Mouse (Mus musculus) spleen, adult 2 months (tissue): ENCODE results near the gene Tor4a. TPM values are rescaled to one million over a fixed set of nuclear protein-coding genes. Genes with fewer than 3 reads are reported as not detected.

Experiments used
- DNase-seq, 2 experiments: peaks; one replicate each; pipeline versions ENCODE4 v3.0.0 to v3.0.0-alpha.2; 2012 to 2021; ENCODE audit warnings: low spot score in 2 of 2, low read depth in 1 of 2
- H3K27ac ChIP-seq: fragments of 200-500 bp; 2 replicates; pipeline ENCODE4 v1.5.1; 2012; ENCODE audit warnings: low read length, inconsistent platforms; ENCODE audit not compliant: insufficient read depth
- H3K27me3 ChIP-seq: fragments of 200-500 bp; 2 replicates; pipeline ENCODE4 v1.6.1; 2012; ENCODE audit warnings: mild to moderate bottlenecking, moderate library complexity, low read length, inconsistent platforms; ENCODE audit not compliant: control insufficient read depth, insufficient read depth
- H3K36me3 ChIP-seq: fragments of 200-500 bp; 2 replicates; pipeline ENCODE4 v1.6.1; 2012; ENCODE audit warnings: mild to moderate bottlenecking, low read length, inconsistent platforms; ENCODE audit not compliant: control insufficient read depth, insufficient read depth
- H3K4me1 ChIP-seq: fragments of 200-500 bp; 2 replicates; pipeline ENCODE4 v1.6.1; 2011; ENCODE audit warnings: inconsistent platforms; ENCODE audit not compliant: control insufficient read depth, insufficient read depth, insufficient read length
- H3K4me3 ChIP-seq: fragments of 200-500 bp; 2 replicates; pipeline ENCODE4 v1.5.1; 2011; ENCODE audit warnings: mild to moderate bottlenecking, inconsistent platforms; ENCODE audit not compliant: insufficient read depth, insufficient read length; ENCODE audit errors: extremely low read depth
- CTCF ChIP-seq: fragments of 200-500 bp; IDR thresholded peaks from 2 replicates; pipeline ENCODE4 v1.5.1; 2011; ENCODE audit warnings: mild to moderate bottlenecking, inconsistent platforms; ENCODE audit not compliant: insufficient read depth, insufficient read length, insufficient replicate concordance; ENCODE audit errors: extremely low read depth
- POLR2A ChIP-seq: fragments of 200-500 bp; IDR thresholded peaks from 2 replicates; pipeline ENCODE4 v1.6.1; 2011; ENCODE audit warnings: low read depth, low read length, inconsistent platforms
- WGBS: fragments of 180-500 bp; shearing (Covaris S2); methylation state at CpG from one replicate; pipeline ENCODE4 v1.1.7; 2018; 5-methylcytosine and 5-hydroxymethylcytosine counted together
- polyA plus RNA-seq: library from polyadenylated mRNA; depleted of rRNA; stranded (reverse); fragments of >200 nt; gene quantifications from 2 replicates; pipeline ENCODE4 v1.2.3, GENCODE M21; 2012; rRNA removed

The Tor4a gene
- 77.5 and 104 TPM in 2 replicates for polyA plus RNA-seq

GRCm38 (mm10) chr2:25196172-25196954 is at the start of gene Tor4a:
Tor4a (minus strand) TSS chr2:25196886.
- Histone ChIP-seq H3K4me3 (peak within 1 kb of the TSS; percentile 78), H3K27me3 (no peaks in the 10 kb centered on the region), H3K36me3 (peaks cover 18% of the 10 kb centered on the region), H3K4me1 (peaks cover 21% of the 10 kb centered on the region; the same call in 1 of the 2 replicates), H3K27ac (peak within 1 kb of the TSS; percentile 98)
- peak; percentile 79 for TF ChIP-seq POLR2A
- TF ChIP-seq CTCF = no peak
- 2% methylated on average over 8 of the region's 8 CpGs for WGBS
- DNase-seq = peak; percentile 87 to 92

DNA sequence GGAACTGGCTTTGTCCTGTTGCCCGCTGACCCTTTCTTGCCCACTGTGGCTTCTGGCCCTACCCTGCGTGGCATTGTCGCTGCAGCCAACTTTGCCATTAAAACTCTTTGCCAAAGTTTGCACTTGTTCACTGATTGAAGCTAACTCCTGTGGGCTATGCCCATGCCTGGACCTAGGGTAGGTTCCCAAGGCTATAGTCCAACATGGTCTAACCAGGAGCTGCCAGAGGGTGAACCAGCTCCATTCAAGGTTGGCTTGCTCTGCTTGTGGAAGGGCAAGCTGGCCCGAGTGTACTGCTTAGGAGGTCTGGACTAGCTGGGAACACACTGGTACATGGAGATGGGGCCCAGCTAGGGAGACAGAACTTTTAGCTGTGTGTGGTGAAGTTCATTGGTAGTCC is 47.5 kb upstream of the Tor4a start:
- H3K4me3 ChIP-seq = no peak overlapping the region
- 83% methylated on average over 4 of the region's 4 CpGs for WGBS

DNA sequence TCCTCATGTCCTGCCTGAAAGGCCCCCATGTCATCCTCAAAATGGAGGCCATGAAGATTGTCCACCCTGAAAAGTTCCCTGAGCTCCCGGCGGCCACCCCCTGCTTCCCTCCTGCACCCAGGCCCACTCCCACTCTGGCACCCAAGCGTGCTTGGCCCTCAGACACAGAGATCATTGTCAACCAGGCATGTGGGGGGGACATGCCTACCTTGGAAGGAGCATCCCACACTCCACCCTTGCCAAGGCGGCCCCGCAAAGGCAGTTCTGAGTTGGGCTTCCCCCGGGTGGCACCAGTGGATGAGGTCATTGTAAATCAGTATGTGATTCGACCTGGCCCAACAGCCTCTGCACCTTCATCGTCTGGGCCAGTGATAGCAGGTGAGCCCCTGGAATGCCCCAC is 46.7 kb upstream of the Tor4a start:
- H3K27me3 ChIP-seq = peaks cover 11% of the 10 kb centered on the region
- WGBS = 87% methylated on average over 8 of the region's 8 CpGs
- peaks cover 8% of the 10 kb centered on the region; the same call in 1 of the 2 replicates for H3K36me3 ChIP-seq
- TF ChIP-seq POLR2A (no peak), CTCF (no peak)
- DNase-seq = no peak
- no peak overlapping the region for H3K4me3 ChIP-seq
- H3K27ac ChIP-seq = no peak overlapping the region
- peaks cover 9% of the 10 kb centered on the region for H3K4me1 ChIP-seq

More for the DNA sequence above, 47.5 kb upstream of the Tor4a start:
- peaks cover 9% of the 10 kb centered on the region for H3K4me1 ChIP-seq
- peaks cover 14% of the 10 kb centered on the region for H3K36me3 ChIP-seq
- TF ChIP-seq CTCF (no peak), POLR2A (no peak)
- DNase-seq = no peak
- H3K27ac ChIP-seq = no peak overlapping the region
- peaks cover 11% of the 10 kb centered on the region for H3K27me3 ChIP-seq

DNA sequence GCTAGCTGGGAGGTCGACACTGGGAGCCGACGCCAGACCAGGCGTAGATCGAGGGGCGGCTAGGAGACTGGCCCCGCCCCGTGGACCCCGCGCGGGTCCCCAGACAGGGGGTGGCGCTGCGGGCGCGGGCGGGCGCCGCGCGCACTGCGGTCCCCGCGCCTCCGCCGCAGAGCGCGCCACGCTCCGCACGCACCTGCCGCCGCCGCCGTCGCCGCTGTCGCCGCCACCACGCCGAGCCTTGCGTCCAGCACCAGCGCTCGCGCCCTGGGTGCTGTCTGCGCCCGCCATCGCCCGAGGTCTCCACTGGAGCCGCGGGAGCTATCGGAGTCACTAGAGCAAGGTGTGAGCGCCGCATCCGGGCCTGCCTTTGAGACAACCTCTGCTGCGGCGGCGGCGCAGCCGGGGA is 45.4 kb upstream of the Tor4a start, which contains the start of the genes Rnf208 and Cysrt1:
Gene Rnf208, plus strand, starts transcription at position 155 of the 406 bp plus-strand sequence.
Gene Cysrt1, minus strand, starts transcription at position 352 of the 406 bp plus-strand sequence.
- no peak for DNase-seq
- H3K4me3 ChIP-seq = peak within 1 kb of the TSS; percentile 40; the same call in 1 of the 2 replicates
- peaks cover 11% of the 10 kb centered on the region for H3K27me3 ChIP-seq
- H3K4me1 ChIP-seq = peaks cover 9% of the 10 kb centered on the region
- WGBS = 2% methylated on average over 50 of the region's 59 CpGs
- H3K27ac ChIP-seq = no peak within 1 kb of the TSS
- TF ChIP-seq POLR2A = no peak
- TF ChIP-seq CTCF = no peak
- no peaks in the 10 kb centered on the region; the same call in 1 of the 2 replicates for H3K36me3 ChIP-seq

- Histone ChIP-seq H3K27me3 (peaks cover 11% of the 10 kb centered on the region), H3K27ac (no peak overlapping the region), H3K4me1 (peaks cover 9% of the 10 kb centered on the region), H3K4me3 (no peak overlapping the region), H3K36me3 (no peaks in the 10 kb centered on the region)
- DNase-seq = no peak
- WGBS = 13% methylated on average over 6 of the region's 6 CpGs
- TF ChIP-seq CTCF (no peak), POLR2A (no peak)
Observed at GRCm38 (mm10) chr2:25241438-25241775, 44.7 kb upstream of the Tor4a start.

DNA sequence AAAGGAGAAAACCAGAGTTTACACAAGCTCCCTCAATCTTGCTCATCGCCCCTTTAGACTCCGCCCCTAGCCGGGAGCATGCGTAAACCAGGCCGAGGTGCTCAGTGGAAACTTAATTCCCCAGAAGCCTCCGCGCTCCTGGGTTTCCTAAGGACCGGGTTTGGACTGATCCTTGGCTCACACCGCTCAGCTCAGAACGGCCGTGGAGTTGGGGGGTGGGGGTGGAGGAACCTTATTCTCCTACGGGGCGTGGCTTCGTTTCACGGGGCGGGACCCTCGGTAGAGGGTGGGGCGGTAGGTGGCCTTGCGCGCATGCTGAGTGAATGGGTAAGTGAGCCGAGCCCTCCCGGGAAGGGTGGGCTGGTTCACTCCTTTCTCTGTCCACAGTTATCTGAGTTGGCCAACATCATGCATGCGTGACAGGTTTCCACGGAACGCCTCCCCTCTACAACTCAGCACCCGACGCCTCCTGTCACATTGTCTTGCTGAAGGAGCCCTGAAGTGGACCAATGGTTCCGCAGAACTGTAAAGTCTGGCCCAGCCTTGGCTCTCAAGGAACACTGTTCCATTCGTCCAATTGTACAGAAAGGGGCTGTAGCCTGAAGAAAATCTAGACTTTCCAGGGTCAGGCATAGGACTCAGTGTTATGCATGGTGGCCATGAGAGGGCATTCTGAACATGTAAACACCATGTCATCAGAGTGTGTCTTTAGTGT is 44.2 kb upstream of the Tor4a start:
- H3K4me1 ChIP-seq = peaks cover 9% of the 10 kb centered on the region
- no peak overlapping the region for H3K27ac ChIP-seq
- no peak for DNase-seq
- 3% methylated on average over 29 of the region's 29 CpGs for WGBS
- no peak for TF ChIP-seq CTCF
- no peak for TF ChIP-seq POLR2A
- peak overlapping the region; percentile 53; the same call in 1 of the 2 replicates for H3K4me3 ChIP-seq
- H3K27me3 ChIP-seq = peaks cover 11% of the 10 kb centered on the region
- no peaks in the 10 kb centered on the region for H3K36me3 ChIP-seq
